8 mouse cellular contexts compared by ENCODE assay signal in genomic region chr4:126109613-126110373, GRCm38 (mm10). TPM values are rescaled to one million over a fixed set of nuclear protein-coding genes. Genes with fewer than 3 reads are reported as not detected.
DNase-seq lines count a peak whose midpoint lies in the region; ATAC-seq and TF ChIP-seq lines count a peak whose summit lies in the region.

No protein-coding gene starts in this region.

- TF ChIP-seq RAD21 in MEL (IDR thresholded peaks at IDR 0.05; ENCODE audit: low read depth, low read length), result no peak

- H3K9ac ChIP-seq in hindbrain, embryonic 11.5 days (ENCODE audit: low read depth, low read length), result no peak overlapping the region
- H3K9ac ChIP-seq in MEL (ENCODE audit: control insufficient read depth, low read depth, low read length, poor library complexity, severe bottlenecking), result peak overlapping the region; percentile 55
- no peak overlapping the region for H3K9ac ChIP-seq in forebrain, postnatal 0 days
- peak overlapping the region; percentile 49 for H3K9ac ChIP-seq in liver, postnatal 0 days (replicated peaks)

- peaks cover 15% of the 10 kb centered on the region for H3K4me1 ChIP-seq in hindbrain, embryonic 11.5 days (replicated peaks; ENCODE audit: control insufficient read depth, insufficient read depth, low read length)
- H3K4me1 ChIP-seq in hindbrain, embryonic 10.5 days (replicated peaks), result peaks cover 67% of the 10 kb centered on the region
- H3K4me1 ChIP-seq in MEL (ENCODE audit: control insufficient read depth in 1 of 2, insufficient read depth in 2 of 2, low read length in 2 of 2), result peaks cover 14 to 48% of the 10 kb centered on the region in 2 experiments
- H3K4me1 ChIP-seq in forebrain, postnatal 0 days (ENCODE audit: insufficient read depth), result peaks cover 23% of the 10 kb centered on the region
- H3K4me1 ChIP-seq in liver, postnatal 0 days (ENCODE audit: insufficient read depth), result peaks cover 58% of the 10 kb centered on the region

- no peak overlapping the region for H3K4me2 ChIP-seq in hindbrain, embryonic 11.5 days (replicated peaks; ENCODE audit: low read depth, low read length)
- no peak overlapping the region for H3K4me2 ChIP-seq in forebrain, postnatal 0 days (ENCODE audit: low read depth)
- H3K4me2 ChIP-seq in liver, postnatal 0 days (ENCODE audit: low read depth, low read length), result peak overlapping the region; percentile 55

- TF ChIP-seq EP300 in MEL (IDR thresholded peaks at IDR 0.05; ENCODE audit: low read depth in 1 of 2, low read length in 2 of 2), result peak in 1 of 2 experiments; percentile 8; a peak in 1 of 4 replicates
- no peak for TF ChIP-seq EP300 in liver, postnatal 0 days (IDR thresholded peaks at IDR 0.05; ENCODE audit: low read depth)

- no peak for TF ChIP-seq CTCF in MEL (IDR thresholded peaks at IDR 0.05 in 2 of 3, conservative IDR thresholded peaks at IDR 0.05 in 1 of 3; ENCODE audit: control insufficient read depth in 1 of 3, insufficient read depth in 1 of 3, low read depth in 2 of 3, low read length in 3 of 3, poor library complexity in 1 of 3, severe bottlenecking in 1 of 3)
- no peak for TF ChIP-seq CTCF in forebrain, postnatal 0 days (IDR thresholded peaks at IDR 0.05; ENCODE audit: low read depth)
- TF ChIP-seq CTCF in liver, postnatal 0 days (IDR thresholded peaks at IDR 0.05; ENCODE audit: low read depth), result no peak

- no peak for DNase-seq in hindbrain, embryonic 11.5 days (ENCODE audit: low spot score)
- DNase-seq in hindbrain, embryonic 10.5 days (ENCODE audit: low spot score), result no peak
- DNase-seq in MEL (ENCODE audit: low read depth, low spot score), result peak; percentile 72
- no peak for DNase-seq in forebrain, postnatal 0 days
- DNase-seq in liver, postnatal 0 days, result no peak
- no peak for DNase-seq in ovary, postnatal 10 days (ENCODE audit: low spot score)
- no peak for DNase-seq in left cerebral cortex, adult 8-10 months (ENCODE audit: low spot score in 2 of 2)
- no peak for DNase-seq in frontal cortex, adult 2 months (ENCODE audit: extremely low spot score in 1 of 2, low spot score in 1 of 2)

- peak overlapping the region; percentile 55; the same call in 1 of the 2 replicates for H3K27ac ChIP-seq in hindbrain, embryonic 11.5 days (ENCODE audit: low read depth, low read length)
- no peak overlapping the region for H3K27ac ChIP-seq in hindbrain, embryonic 10.5 days
- peak overlapping the region; percentile 77 for H3K27ac ChIP-seq in MEL (ENCODE audit: control insufficient read depth, low read depth, low read length)
- H3K27ac ChIP-seq in forebrain, postnatal 0 days (ENCODE audit: low read depth, low read length), result peak overlapping the region; percentile 54; the same call in 1 of the 2 replicates
- peak overlapping the region; percentile 91 for H3K27ac ChIP-seq in liver, postnatal 0 days (ENCODE audit: low read depth)

- H3K27me3 ChIP-seq in hindbrain, embryonic 11.5 days (ENCODE audit: control insufficient read depth, insufficient read depth, low read length), result no peaks in the 10 kb centered on the region
- H3K27me3 ChIP-seq in hindbrain, embryonic 10.5 days (ENCODE audit: insufficient read depth, poor library complexity, severe bottlenecking), result no peaks in the 10 kb centered on the region
- no peaks in the 10 kb centered on the region for H3K27me3 ChIP-seq in MEL (ENCODE audit: control insufficient read depth in 1 of 2, insufficient read depth in 2 of 2, low read length in 2 of 2)
- H3K27me3 ChIP-seq in forebrain, postnatal 0 days (ENCODE audit: insufficient read depth, low read length), result no peaks in the 10 kb centered on the region
- no peaks in the 10 kb centered on the region for H3K27me3 ChIP-seq in liver, postnatal 0 days (ENCODE audit: insufficient read depth, low read length)

- peaks cover 63% of the 10 kb centered on the region for H3K79me2 ChIP-seq in MEL (ENCODE audit: control insufficient read depth, insufficient read depth, low read length, poor library complexity)

- H3K36me3 ChIP-seq in hindbrain, embryonic 11.5 days (ENCODE audit: control insufficient read depth, insufficient read depth, low read length), result no peaks in the 10 kb centered on the region
- H3K36me3 ChIP-seq in hindbrain, embryonic 10.5 days, result peaks cover 4% of the 10 kb centered on the region; the same call in 1 of the 2 replicates
- H3K36me3 ChIP-seq in MEL (ENCODE audit: control insufficient read depth in 1 of 2, insufficient read depth in 2 of 2, low read length in 2 of 2), result peaks cover 0 to 43% of the 10 kb centered on the region in 2 experiments; a peak in 2 of 4 replicates
- no peaks in the 10 kb centered on the region for H3K36me3 ChIP-seq in forebrain, postnatal 0 days (ENCODE audit: insufficient read depth)
- no peaks in the 10 kb centered on the region for H3K36me3 ChIP-seq in liver, postnatal 0 days (replicated peaks; ENCODE audit: insufficient read depth, low read length)

- H3K9me3 ChIP-seq in hindbrain, embryonic 11.5 days (ENCODE audit: control insufficient read depth, low read length), result no peaks in the 10 kb centered on the region
- H3K9me3 ChIP-seq in hindbrain, embryonic 10.5 days, result no peaks in the 10 kb centered on the region
- no peaks in the 10 kb centered on the region for H3K9me3 ChIP-seq in MEL (replicated peaks; ENCODE audit: insufficient read depth, low read length)
- no peaks in the 10 kb centered on the region for H3K9me3 ChIP-seq in forebrain, postnatal 0 days (ENCODE audit: low read length)
- H3K9me3 ChIP-seq in liver, postnatal 0 days (ENCODE audit: low read length), result no peaks in the 10 kb centered on the region

- 83% methylated on average over 10 of the region's 10 CpGs for WGBS in hindbrain, embryonic 11.5 days
- 80% methylated on average over 10 of the region's 10 CpGs for WGBS in hindbrain, embryonic 10.5 days
- 76% methylated on average over 10 of the region's 10 CpGs for WGBS in forebrain, postnatal 0 days
- 55% methylated on average over 10 of the region's 10 CpGs for WGBS in liver, postnatal 0 days (ENCODE audit: insufficient replicate concordance)

- no peak for ATAC-seq in hindbrain, embryonic 11.5 days (ENCODE audit: low FRiP score)
- ATAC-seq in forebrain, postnatal 0 days, result peak; percentile 37; the same call in 1 of the 2 replicates
- no peak for ATAC-seq in liver, postnatal 0 days

- H3K4me3 ChIP-seq in hindbrain, embryonic 11.5 days (ENCODE audit: low read depth, low read length), result no peak overlapping the region
- H3K4me3 ChIP-seq in hindbrain, embryonic 10.5 days, result no peak overlapping the region
- H3K4me3 ChIP-seq in MEL (ENCODE audit: control insufficient read depth in 1 of 2, insufficient read depth in 1 of 2, low read depth in 2 of 2, low read length in 2 of 2), result peak overlapping the region; percentile 31 to 42
- no peak overlapping the region for H3K4me3 ChIP-seq in forebrain, postnatal 0 days (ENCODE audit: low read depth, low read length)
- H3K4me3 ChIP-seq in liver, postnatal 0 days (ENCODE audit: low read depth, low read length), result no peak overlapping the region

- no peak for TF ChIP-seq POLR2A in MEL (IDR thresholded peaks at IDR 0.05; ENCODE audit: control insufficient read depth in 1 of 2, insufficient read depth in 1 of 2, low read depth in 1 of 2, low read length in 2 of 2, poor library complexity in 1 of 2)

RNA-seq across cellular contexts. Expression of gene Stk40, which starts 6.0 kb away (rescaled TPM):
- 19.0 and 26.0 TPM in 2 replicates for polyA plus RNA-seq in hindbrain, embryonic 11.5 days (2014; fragmentation: Nextera tagmentation; extraction: Ambion mirVana)
- 46.9 and 47.2 TPM in 2 replicates for polyA plus RNA-seq in hindbrain, embryonic 10.5 days (2016; fragmentation: Nextera tagmentation; extraction: Ambion mirVana)
- total RNA-seq in MEL (2012; rRNA removed), result 16.8 and 30.4 TPM in 2 replicates
- polyA plus RNA-seq in MEL (2012; ENCODE audit: insufficient read depth in 1 of 2, insufficient read length in 2 of 2, low read depth in 1 of 2, low replicate concordance in 2 of 2, missing spikeins in 1 of 2), result 100 to 1,000 TPM in 1 of 2 experiments, 10 to 100 TPM in 1; 79.4 to 270 TPM
- total RNA-seq in forebrain, postnatal 0 days (2014; rRNA removed), result 11.7 and 19.6 TPM in 2 replicates
- polyA plus RNA-seq in forebrain, postnatal 0 days (2015; fragmentation: Nextera tagmentation; extraction: Ambion mirVana), result 13.3 and 14.9 TPM in 2 replicates
- 11.3 and 12.1 TPM in 2 replicates for polyA plus RNA-seq in liver, postnatal 0 days (2015; fragmentation: Nextera tagmentation; extraction: Ambion mirVana)
- total RNA-seq in left cerebral cortex, adult 8-10 months (2022), result 10 to 100 TPM; 28.8 to 37.6 (median 33.8) TPM
- polyA plus RNA-seq in frontal cortex, adult 2 months (2012; rRNA removed), result 18.9 and 22.2 TPM in 2 replicates

RNA-seq across cellular contexts. Expression of gene Lsm10, which starts 13.4 kb away (rescaled TPM):
- polyA plus RNA-seq in hindbrain, embryonic 11.5 days (2014; fragmentation: Nextera tagmentation; extraction: Ambion mirVana), result 44.1 and 45.5 TPM in 2 replicates
- 46.8 and 49.1 TPM in 2 replicates for polyA plus RNA-seq in hindbrain, embryonic 10.5 days (2016; fragmentation: Nextera tagmentation; extraction: Ambion mirVana)
- total RNA-seq in MEL (2012; rRNA removed), result 33.9 and 35.0 TPM in 2 replicates
- polyA plus RNA-seq in MEL (2012; ENCODE audit: insufficient read depth in 1 of 2, insufficient read length in 2 of 2, low read depth in 1 of 2, low replicate concordance in 2 of 2, missing spikeins in 1 of 2), result 10 to 100 TPM in 1 of 2 experiments, not detected in 1; 49.6 TPM
- total RNA-seq in forebrain, postnatal 0 days (2014; rRNA removed), result 36.1 and 37.1 TPM in 2 replicates
- polyA plus RNA-seq in forebrain, postnatal 0 days (2015; fragmentation: Nextera tagmentation; extraction: Ambion mirVana), result 54.5 and 59.5 TPM in 2 replicates
- 24.7 and 27.7 TPM in 2 replicates for polyA plus RNA-seq in liver, postnatal 0 days (2015; fragmentation: Nextera tagmentation; extraction: Ambion mirVana)
- total RNA-seq in left cerebral cortex, adult 8-10 months (2022), result 10 to 100 TPM; 14.5 to 18.7 (median 15.5) TPM
- 25.3 and 26.7 TPM in 2 replicates for polyA plus RNA-seq in frontal cortex, adult 2 months (2012; rRNA removed)

RNA-seq across cellular contexts. Expression of gene Eva1b, which starts 37.8 kb away (rescaled TPM):
- 33.1 and 36.0 TPM in 2 replicates for polyA plus RNA-seq in hindbrain, embryonic 11.5 days (2014; fragmentation: Nextera tagmentation; extraction: Ambion mirVana)
- 29.8 and 35.3 TPM in 2 replicates for polyA plus RNA-seq in hindbrain, embryonic 10.5 days (2016; fragmentation: Nextera tagmentation; extraction: Ambion mirVana)
- 9.3 and 9.6 TPM in 2 replicates for total RNA-seq in MEL (2012; rRNA removed)
- polyA plus RNA-seq in MEL (2012; ENCODE audit: insufficient read depth in 1 of 2, insufficient read length in 2 of 2, low read depth in 1 of 2, low replicate concordance in 2 of 2, missing spikeins in 1 of 2), result 10 to 100 TPM in 1 of 2 experiments, not detected in 1; 12.2 TPM
- total RNA-seq in forebrain, postnatal 0 days (2014; rRNA removed), result 12.9 and 14.4 TPM in 2 replicates
- polyA plus RNA-seq in forebrain, postnatal 0 days (2015; fragmentation: Nextera tagmentation; extraction: Ambion mirVana), result 10.6 and 12.6 TPM in 2 replicates
- 17.1 and 17.7 TPM in 2 replicates for polyA plus RNA-seq in liver, postnatal 0 days (2015; fragmentation: Nextera tagmentation; extraction: Ambion mirVana)
- 1 to 10 TPM; 2.4 to 5.6 (median 3.1) TPM for total RNA-seq in left cerebral cortex, adult 8-10 months (2022)
- polyA plus RNA-seq in frontal cortex, adult 2 months (2012; rRNA removed), result 8.6 and 9.3 TPM in 2 replicates

RNA-seq across cellular contexts. Expression of gene Oscp1, which starts 51.4 kb away (rescaled TPM):
- 26.4 and 27.1 TPM in 2 replicates for polyA plus RNA-seq in hindbrain, embryonic 11.5 days (2014; fragmentation: Nextera tagmentation; extraction: Ambion mirVana)
- 27.7 and 30.9 TPM in 2 replicates for polyA plus RNA-seq in hindbrain, embryonic 10.5 days (2016; fragmentation: Nextera tagmentation; extraction: Ambion mirVana)
- 4.2 and 5.7 TPM in 2 replicates for total RNA-seq in MEL (2012; rRNA removed)
- polyA plus RNA-seq in MEL (2012; ENCODE audit: insufficient read depth in 1 of 2, insufficient read length in 2 of 2, low read depth in 1 of 2, low replicate concordance in 2 of 2, missing spikeins in 1 of 2), result 1 to 10 TPM in 1 of 2 experiments, not detected in 1; 7.6 TPM
- total RNA-seq in forebrain, postnatal 0 days (2014; rRNA removed), result 30.8 and 32.8 TPM in 2 replicates
- 37.4 and 43.7 TPM in 2 replicates for polyA plus RNA-seq in forebrain, postnatal 0 days (2015; fragmentation: Nextera tagmentation; extraction: Ambion mirVana)
- 0.90 and 1.5 TPM in 2 replicates for polyA plus RNA-seq in liver, postnatal 0 days (2015; fragmentation: Nextera tagmentation; extraction: Ambion mirVana)
- 10 to 100 TPM; 56.3 to 72.2 (median 62.4) TPM for total RNA-seq in left cerebral cortex, adult 8-10 months (2022)
- polyA plus RNA-seq in frontal cortex, adult 2 months (2012; rRNA removed), result 19.7 and 22.3 TPM in 2 replicates

RNA-seq across cellular contexts. Expression of gene Sh3d21, which starts 53.5 kb away (rescaled TPM):
- 2.0 and 2.7 TPM in 2 replicates for polyA plus RNA-seq in hindbrain, embryonic 11.5 days (2014; fragmentation: Nextera tagmentation; extraction: Ambion mirVana)
- polyA plus RNA-seq in hindbrain, embryonic 10.5 days (2016; fragmentation: Nextera tagmentation; extraction: Ambion mirVana), result 1.3 and 2.3 TPM in 2 replicates
- total RNA-seq in MEL (2012; rRNA removed), result 0.31 and 0.56 TPM in 2 replicates
- polyA plus RNA-seq in MEL (2012; ENCODE audit: insufficient read depth in 1 of 2, insufficient read length in 2 of 2, low read depth in 1 of 2, low replicate concordance in 2 of 2, missing spikeins in 1 of 2), result 1 to 10 TPM in 1 of 2 experiments, not detected in 1; 1.3 TPM
- total RNA-seq in forebrain, postnatal 0 days (2014; rRNA removed), result 1.0 and 2.1 TPM in 2 replicates
- polyA plus RNA-seq in forebrain, postnatal 0 days (2015; fragmentation: Nextera tagmentation; extraction: Ambion mirVana), result 1.4 and 1.7 TPM in 2 replicates
- polyA plus RNA-seq in liver, postnatal 0 days (2015; fragmentation: Nextera tagmentation; extraction: Ambion mirVana), result 2.4 and 2.7 TPM in 2 replicates
- 1 to 10 TPM in 1 of 4 experiments, under 1 TPM in 3; 0.63 to 1.4 (median 0.85) TPM for total RNA-seq in left cerebral cortex, adult 8-10 months (2022)
- polyA plus RNA-seq in frontal cortex, adult 2 months (2012; rRNA removed), result 1.0 TPM in 2 replicates

Comparison
In these comparisons a context has a peak if more than half of its experiments do, and no peak if none do; other contexts are left out.
1. H3K4me3 ChIP-seq: peak in MEL (2 of 2); none in hindbrain, embryonic 11.5 days (single experiment), hindbrain, embryonic 10.5 days (single experiment), forebrain, postnatal 0 days (single experiment) and liver, postnatal 0 days (single experiment).
2. H3K9ac ChIP-seq: peak in MEL (single experiment) and liver, postnatal 0 days (single experiment); none in hindbrain, embryonic 11.5 days (single experiment) and forebrain, postnatal 0 days (single experiment).